Mouse (Mus musculus): ENCODE data around the gene Pkd1l2.

DNA sequence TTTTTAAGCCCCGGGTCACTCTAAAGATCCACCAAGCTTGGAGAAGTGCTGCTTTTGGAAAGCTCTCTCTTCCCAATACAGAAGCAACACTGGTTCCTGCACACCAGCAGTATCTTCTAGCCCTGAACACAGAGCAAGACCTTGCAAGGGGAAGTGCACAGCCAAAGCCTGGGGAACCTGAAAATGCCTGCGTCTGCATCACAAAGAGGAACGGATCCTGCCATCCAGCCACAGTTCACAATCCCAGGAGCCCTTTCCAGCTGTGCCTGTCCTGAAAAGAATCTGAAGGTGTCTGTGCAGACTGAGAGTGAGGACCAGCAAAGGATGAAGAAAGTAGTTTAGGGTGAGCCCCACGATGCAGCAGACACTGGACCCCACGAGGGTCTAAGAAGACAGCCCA, 107.2 kb downstream of the Pkd1l2 start:
- TF ChIP-seq CTCF (IDR thresholded peaks at IDR 0.05; ENCODE audit: insufficient read depth, low read depth, low read length) (no peak), POLR2A (IDR thresholded peaks at IDR 0.05; ENCODE audit: insufficient read depth, low read depth, low read length) (no peak)

Data from olfactory bulb, adult 2 months (tissue).